Mouse (Mus musculus): Measurements from ENCODE around the gene Atg4c. TPM values are rescaled to one million over a fixed set of nuclear protein-coding genes. Genes with fewer than 3 reads are reported as not detected.
A peak's percentile ranks its signal among the peaks of the same experiment; 100 is the strongest.

The Atg4c gene
- total RNA-seq, 2 experiments from 2014 or later = 5.2 to 5.5 TPM

GRCm38 (mm10) chr4:99238305-99238704 is 44.6 kb downstream of the Atg4c start:
- intact Hi-C loops (cut with DNase I; ENCODE audit: low total_unique reads) = no loop called here
- no peak for DNase-seq

DNA sequence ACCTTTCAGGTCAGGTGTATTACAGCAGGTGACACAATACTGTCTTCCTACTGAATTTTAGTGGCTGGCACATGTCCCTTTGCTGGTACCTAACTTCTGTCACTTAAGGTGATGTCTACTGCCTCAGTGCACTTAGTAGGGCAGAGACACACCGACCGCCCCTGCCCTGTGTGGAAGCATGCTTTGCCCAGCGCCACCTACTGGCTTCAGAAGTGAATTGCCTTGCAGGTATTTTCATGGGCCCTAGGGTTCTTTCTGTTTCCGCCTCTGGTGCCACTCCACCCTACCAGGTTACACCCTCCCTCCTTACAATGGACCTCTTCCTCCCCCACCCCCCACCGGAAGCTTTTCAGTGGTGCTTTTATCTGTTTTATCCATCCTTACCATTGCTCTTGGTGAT is 47.9 kb downstream of the Atg4c start:
- intact Hi-C loops (cut with DNase I; ENCODE audit: low total_unique reads) = no loop called here
- no peak for DNase-seq

- DNase-seq = no peak
- intact Hi-C loops (cut with DNase I; ENCODE audit: low total_unique reads) = no loop called here
Observed at GRCm38 (mm10) chr4:99249358-99249757, 55.6 kb downstream of the Atg4c start.

GRCm38 (mm10) chr4:99249826-99250225 is 56.1 kb downstream of the Atg4c start:
- no peak for DNase-seq
- intact Hi-C loops (cut with DNase I; ENCODE audit: low total_unique reads) = no loop called here

- intact Hi-C loops (cut with DNase I; ENCODE audit: low total_unique reads) = no loop called here
- DNase-seq = no peak
Observed at GRCm38 (mm10) chr4:99252957-99253356, 59.2 kb downstream of the Atg4c start.

GRCm38 (mm10) chr4:99263191-99263590 is 69.5 kb downstream of the Atg4c start:
- intact Hi-C loops (cut with DNase I; ENCODE audit: low total_unique reads) = no loop called here
- DNase-seq = no peak

DNA sequence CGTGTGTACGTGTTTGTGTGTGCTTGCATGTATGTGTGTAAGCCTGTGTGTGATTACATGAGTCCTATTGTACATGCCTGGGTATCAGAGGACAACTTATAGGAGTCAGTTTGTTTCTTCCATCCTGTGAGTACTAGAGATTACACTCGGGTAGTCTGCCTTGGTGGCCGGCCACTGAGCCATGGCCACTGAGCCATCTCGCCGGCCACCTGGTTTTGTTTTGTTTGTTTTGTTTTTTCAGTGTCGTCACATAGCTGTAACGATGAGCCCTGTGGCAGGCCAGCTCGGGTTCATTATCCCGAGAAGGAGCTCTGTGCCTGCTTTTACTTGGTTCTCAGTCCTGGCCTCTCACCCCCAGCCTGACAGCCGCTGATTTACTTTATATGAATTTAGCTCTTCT is 69.9 kb downstream of the Atg4c start:
- DNase-seq = no peak
- intact Hi-C loops (cut with DNase I; ENCODE audit: low total_unique reads) = no loop called here

GRCm38 (mm10) chr4:99266843-99267445 is 73.2 kb downstream of the Atg4c start:
- no peak for DNase-seq
- intact Hi-C loops (cut with DNase I; ENCODE audit: low total_unique reads) = no loop called here

DNA sequence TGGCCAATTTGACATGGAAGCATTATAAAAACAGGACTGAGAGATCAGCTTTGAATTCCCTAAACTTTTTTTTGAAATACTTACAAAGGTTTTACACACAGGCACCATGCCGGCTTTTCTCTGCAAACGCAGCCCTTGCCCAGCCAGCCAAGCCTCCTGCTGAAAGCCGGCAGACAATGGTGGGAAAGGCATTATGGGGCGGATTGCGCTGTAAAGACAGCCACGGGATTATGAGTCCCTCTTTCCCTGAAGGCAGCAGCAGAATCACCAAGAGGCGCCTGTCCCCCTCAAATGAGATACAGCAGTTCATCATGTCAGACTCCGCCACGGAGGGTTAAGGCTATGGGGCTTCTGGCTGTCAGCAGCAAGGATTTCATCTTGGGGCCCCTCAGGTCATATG is 79.1 kb downstream of the Atg4c start:
- DNase-seq = no peak

GRCm38 (mm10) chr4:99273466-99273865 is 79.7 kb downstream of the Atg4c start:
- intact Hi-C loops (cut with DNase I; ENCODE audit: low total_unique reads) = no loop called here
- no peak for DNase-seq

More for the DNA sequence above, 79.1 kb downstream of the Atg4c start:
- intact Hi-C loops (cut with DNase I; ENCODE audit: low total_unique reads) = no loop called here

- no peak for DNase-seq
- intact Hi-C loops (cut with DNase I; ENCODE audit: low total_unique reads) = no loop called here
Observed at GRCm38 (mm10) chr4:99273979-99274378, 80.2 kb downstream of the Atg4c start.

DNA sequence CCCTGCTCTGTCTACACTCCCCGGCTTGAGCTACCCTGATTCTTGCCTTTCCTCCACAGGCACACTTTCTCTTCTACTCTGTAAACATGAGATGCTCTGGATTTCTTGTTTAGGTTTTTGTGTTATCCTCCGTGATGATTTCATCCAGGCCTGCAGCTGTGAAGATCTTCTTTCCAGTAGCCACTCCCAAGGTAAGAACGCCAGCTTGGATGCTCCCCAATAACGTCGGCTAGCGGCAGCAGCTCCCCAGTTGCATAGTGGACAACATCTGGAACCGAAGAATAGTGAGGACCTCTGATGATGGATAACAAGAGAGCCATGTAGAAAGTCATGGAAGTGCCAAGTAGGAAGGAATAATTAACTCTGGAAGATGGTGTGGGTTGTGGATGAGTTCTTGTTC is 85.1 kb downstream of the Atg4c start:
- intact Hi-C loops (cut with DNase I; ENCODE audit: low total_unique reads) = no loop called here
- peak; percentile 72 for DNase-seq

DNA sequence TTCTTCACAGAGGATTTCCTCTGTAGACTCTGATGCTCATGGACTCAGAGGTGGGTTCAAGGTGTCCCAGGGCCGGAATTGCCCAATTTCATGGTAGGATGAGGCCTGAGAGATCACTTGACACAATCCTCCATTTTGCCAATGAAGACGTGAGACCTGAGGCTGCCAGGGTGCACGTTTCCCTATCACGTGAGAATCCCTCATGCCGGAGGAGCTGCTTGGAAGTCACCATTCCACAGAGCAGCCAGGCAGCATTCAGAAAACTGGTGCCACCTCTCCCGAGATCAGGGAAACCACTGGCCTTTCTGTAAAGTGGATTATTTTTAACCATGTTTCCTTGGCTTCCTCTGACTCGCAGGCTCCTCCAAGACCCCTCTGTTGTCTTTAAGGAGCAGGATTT is 88.0 kb downstream of the Atg4c start:
- intact Hi-C loops (cut with DNase I; ENCODE audit: low total_unique reads) = no loop called here
- no peak for DNase-seq

GRCm38 (mm10) chr4:99289286-99289685 is 95.6 kb downstream of the Atg4c start:
- intact Hi-C loops (cut with DNase I; ENCODE audit: low total_unique reads) = no loop called here
- no peak for DNase-seq

GRCm38 (mm10) chr4:99298676-99299075 is 104.9 kb downstream of the Atg4c start:
- intact Hi-C loops (cut with DNase I; ENCODE audit: low total_unique reads) = no loop called here
- DNase-seq = peak; percentile 40

GRCm38 (mm10) chr4:99304793-99305192 is 111.1 kb downstream of the Atg4c start:
- intact Hi-C loops (cut with DNase I; ENCODE audit: low total_unique reads) = no loop called here
- DNase-seq = no peak

Other genes starting within 250 kb of the Atg4c start
- not detected for gene Angptl3, start 163.0 kb upstream of the Atg4c start, total RNA-seq (2021)
- gene Dock7, start 73.0 kb upstream of the Atg4c start, total RNA-seq (2021) = 10 to 100 TPM; 11.0 to 14.7 TPM
- not detected for gene Gm12689, start 102.0 kb downstream of the Atg4c start, total RNA-seq (2021)

Data from gastrocnemius, postnatal 14 days (tissue).